Mouse (Mus musculus): ENCODE data around the gene Foxp1. TPM values are rescaled to one million over a fixed set of nuclear protein-coding genes. Genes with fewer than 3 reads are reported as not detected.

The Foxp1 gene
- total and polyA plus RNA-seq, 2 experiments from 2014 or later, result 112 to 167 TPM

GRCm38 (mm10) chr6:99058688-99059087 is 463.8 kb downstream of the Foxp1 start:
- H3K4me1 ChIP-seq (ENCODE audit: insufficient read depth), result 0 out of 2 replicates have a peak, but pooled peaks cover 5% of the 10 kb centered on the region
- no peak for ATAC-seq

GRCm38 (mm10) chr6:99057113-99057553 is 465.4 kb downstream of the Foxp1 start:
- ATAC-seq, result no peak
- Histone ChIP-seq H3K27me3 (ENCODE audit: insufficient read depth, low read length) (no peaks in the 10 kb centered on the region), H3K9me3 (ENCODE audit: low read length) (no peaks in the 10 kb centered on the region), H3K4me2 (ENCODE audit: low read depth) (no peak overlapping the region), H3K9ac (no peak overlapping the region), H3K4me3 (ENCODE audit: low read depth, low read length) (no peak overlapping the region), H3K36me3 (ENCODE audit: insufficient read depth) (no peaks in the 10 kb centered on the region), H3K4me1 (ENCODE audit: insufficient read depth) (no peaks in the 10 kb centered on the region), H3K27ac (ENCODE audit: low read depth, low read length) (no peak overlapping the region)
- no peak for TF ChIP-seq CTCF (IDR thresholded peaks at IDR 0.05; ENCODE audit: low read depth)
- no peak for DNase-seq
- WGBS, result 95% methylated on average over 4 of the region's 4 CpGs

More at GRCm38 (mm10) chr6:99058688-99059087, 463.8 kb downstream of the Foxp1 start:
- no peaks in the 10 kb centered on the region for H3K27me3 ChIP-seq (ENCODE audit: insufficient read depth, low read length)
- H3K4me3 ChIP-seq (ENCODE audit: low read depth, low read length), result no peak overlapping the region
- H3K36me3 ChIP-seq (ENCODE audit: insufficient read depth), result no peaks in the 10 kb centered on the region
- no peak for TF ChIP-seq CTCF (IDR thresholded peaks at IDR 0.05; ENCODE audit: low read depth)
- no peak overlapping the region for H3K9ac ChIP-seq
- H3K27ac ChIP-seq (ENCODE audit: low read depth, low read length), result no peak overlapping the region
- H3K4me2 ChIP-seq (ENCODE audit: low read depth), result no peak overlapping the region
- no peaks in the 10 kb centered on the region for H3K9me3 ChIP-seq (ENCODE audit: low read length)
- no peak for DNase-seq
- WGBS, result 58% methylated on average over 3 of the region's 3 CpGs

DNA sequence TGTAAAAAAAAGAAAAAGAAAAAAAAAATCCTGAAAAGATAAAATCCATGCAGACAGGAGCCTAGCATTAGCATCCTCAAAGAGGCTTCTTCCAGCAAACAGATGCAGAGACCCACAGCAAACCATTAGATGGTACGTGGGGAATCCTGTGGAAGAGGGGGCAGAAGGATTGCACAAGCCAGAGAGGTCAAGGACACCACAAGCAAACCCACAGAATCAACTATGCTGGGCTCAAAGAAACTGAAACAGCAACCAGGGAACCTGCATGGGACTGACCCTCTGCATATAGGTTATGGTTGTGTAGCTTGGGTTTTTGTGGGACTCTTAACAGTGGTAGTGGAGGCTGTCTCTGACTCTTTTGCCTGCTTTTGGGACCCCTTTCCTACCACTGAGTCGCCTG is 466.1 kb downstream of the Foxp1 start:
- WGBS, result 83% methylated on average over 2 of the region's 2 CpGs
- no peak for TF ChIP-seq CTCF (IDR thresholded peaks at IDR 0.05; ENCODE audit: low read depth)
- no peaks in the 10 kb centered on the region for H3K36me3 ChIP-seq (ENCODE audit: insufficient read depth)
- H3K4me2 ChIP-seq (ENCODE audit: low read depth), result no peak overlapping the region
- H3K27ac ChIP-seq (ENCODE audit: low read depth, low read length), result no peak overlapping the region
- H3K9ac ChIP-seq, result no peak overlapping the region
- DNase-seq (no peak), ATAC-seq (no peak)
- no peaks in the 10 kb centered on the region for H3K9me3 ChIP-seq (ENCODE audit: low read length)
- H3K27me3 ChIP-seq (ENCODE audit: insufficient read depth, low read length), result no peaks in the 10 kb centered on the region
- H3K4me1 ChIP-seq (ENCODE audit: insufficient read depth), result no peaks in the 10 kb centered on the region
- H3K4me3 ChIP-seq (ENCODE audit: low read depth, low read length), result no peak overlapping the region

DNA sequence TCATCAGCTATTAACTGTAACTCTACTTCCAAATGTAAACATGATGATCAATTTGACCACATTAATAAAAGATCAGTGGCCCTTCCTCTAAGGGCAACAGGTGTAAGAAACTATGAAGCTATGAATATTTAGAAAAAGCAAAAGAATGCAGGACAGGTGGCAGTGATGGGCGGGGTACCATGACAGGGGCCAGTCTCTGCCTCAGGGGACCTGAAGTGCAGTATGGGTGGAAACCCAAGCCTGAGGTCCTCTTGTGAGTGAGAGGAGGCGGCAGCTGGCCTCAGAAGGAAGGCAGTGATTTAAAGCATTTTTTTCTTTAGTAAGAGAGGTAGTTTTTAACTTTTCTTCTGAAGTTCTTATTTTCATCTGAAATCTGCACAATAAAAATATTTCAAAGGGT is 468.5 kb downstream of the Foxp1 start:
- H3K27me3 ChIP-seq (ENCODE audit: insufficient read depth, low read length), result no peaks in the 10 kb centered on the region
- DNase-seq, result no peak
- no peak for ATAC-seq
- no peak overlapping the region for H3K27ac ChIP-seq (ENCODE audit: low read depth, low read length)
- no peak overlapping the region for H3K9ac ChIP-seq
- 88% methylated on average over 2 of the region's 2 CpGs for WGBS
- TF ChIP-seq CTCF (IDR thresholded peaks at IDR 0.05; ENCODE audit: low read depth), result no peak
- H3K4me3 ChIP-seq (ENCODE audit: low read depth, low read length), result no peak overlapping the region
- no peaks in the 10 kb centered on the region for H3K4me1 ChIP-seq (ENCODE audit: insufficient read depth)
- H3K4me2 ChIP-seq (ENCODE audit: low read depth), result no peak overlapping the region
- no peaks in the 10 kb centered on the region for H3K36me3 ChIP-seq (ENCODE audit: insufficient read depth)
- H3K9me3 ChIP-seq (ENCODE audit: low read length), result no peaks in the 10 kb centered on the region

DNA sequence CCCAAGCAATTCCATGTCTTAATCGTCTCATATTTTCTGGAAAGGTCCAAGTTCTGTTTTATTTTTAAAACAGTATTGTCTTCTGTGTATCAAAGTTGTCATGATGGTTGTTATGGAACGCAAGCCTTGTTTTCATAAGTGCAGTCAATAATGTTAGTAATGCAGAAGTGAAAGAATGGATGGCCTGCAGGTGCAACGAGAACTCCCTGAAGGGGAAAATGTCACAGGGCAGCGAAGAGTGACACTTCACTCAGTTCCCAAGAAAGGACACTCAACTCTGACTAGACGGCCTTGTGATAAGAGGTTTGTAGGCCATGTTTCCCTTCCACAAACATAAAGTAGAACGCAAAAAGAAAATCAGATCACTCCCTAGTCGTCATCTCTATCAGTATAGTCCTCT is 469.4 kb downstream of the Foxp1 start:
- no peak for DNase-seq
- H3K4me3 ChIP-seq (ENCODE audit: low read depth, low read length), result no peak overlapping the region
- H3K27me3 ChIP-seq (ENCODE audit: insufficient read depth, low read length), result no peaks in the 10 kb centered on the region
- no peak overlapping the region for H3K27ac ChIP-seq (ENCODE audit: low read depth, low read length)
- 83% methylated on average over 7 of the region's 7 CpGs for WGBS
- H3K9me3 ChIP-seq (ENCODE audit: low read length), result no peaks in the 10 kb centered on the region
- ATAC-seq, result no peak
- TF ChIP-seq CTCF (IDR thresholded peaks at IDR 0.05; ENCODE audit: low read depth), result no peak
- H3K4me1 ChIP-seq (ENCODE audit: insufficient read depth), result no peaks in the 10 kb centered on the region
- H3K9ac ChIP-seq, result no peak overlapping the region
- H3K36me3 ChIP-seq (ENCODE audit: insufficient read depth), result no peaks in the 10 kb centered on the region
- H3K4me2 ChIP-seq (ENCODE audit: low read depth), result no peak overlapping the region

- no peak overlapping the region for H3K27ac ChIP-seq (ENCODE audit: low read depth, low read length)
- no peak for ATAC-seq
- no peak for DNase-seq
- no peak overlapping the region for H3K9ac ChIP-seq
- H3K36me3 ChIP-seq (ENCODE audit: insufficient read depth), result no peaks in the 10 kb centered on the region
- TF ChIP-seq CTCF (IDR thresholded peaks at IDR 0.05; ENCODE audit: low read depth), result no peak
- no peak overlapping the region for H3K4me3 ChIP-seq (ENCODE audit: low read depth, low read length)
- H3K4me2 ChIP-seq (ENCODE audit: low read depth), result no peak overlapping the region
- no peaks in the 10 kb centered on the region for H3K4me1 ChIP-seq (ENCODE audit: insufficient read depth)
- H3K9me3 ChIP-seq (ENCODE audit: low read length), result no peaks in the 10 kb centered on the region
- no peaks in the 10 kb centered on the region for H3K27me3 ChIP-seq (ENCODE audit: insufficient read depth, low read length)
These were observed 470.8 kb downstream of the Foxp1 start for GRCm38 (mm10) chr6:99051724-99052123.

DNA sequence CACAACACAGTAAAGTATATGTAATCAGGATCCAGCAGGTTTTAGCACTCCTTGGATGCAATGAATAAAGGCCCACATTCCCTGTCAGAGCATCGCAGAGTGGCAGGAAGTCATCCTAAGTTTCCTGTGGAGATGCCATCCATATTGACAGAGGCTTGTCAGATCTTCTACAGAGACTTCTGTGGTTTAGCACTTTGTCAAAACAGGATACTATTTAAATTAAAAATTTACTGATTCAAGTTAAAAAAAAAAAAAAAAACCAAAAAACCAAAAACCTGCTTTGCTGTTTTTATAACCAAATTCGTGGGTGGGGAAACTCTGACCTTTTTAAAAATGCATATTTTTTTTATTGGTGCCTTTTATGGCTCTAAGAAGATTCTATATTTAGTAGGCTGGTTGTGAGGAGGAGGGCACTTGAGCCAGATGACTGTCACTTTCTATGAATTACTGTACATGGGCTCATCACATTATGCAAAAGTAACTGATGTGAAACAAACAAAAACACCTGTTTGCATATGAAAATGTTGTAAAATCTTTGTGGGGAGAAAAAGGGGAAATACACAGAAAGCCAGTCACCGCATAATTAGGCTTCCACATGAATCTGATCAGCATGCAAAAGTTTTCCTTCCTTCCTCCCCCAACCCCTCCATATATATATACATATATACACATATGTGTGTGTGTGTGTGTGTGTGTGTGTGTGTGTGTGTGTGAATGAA is 472.1 kb downstream of the Foxp1 start:
- H3K4me2 ChIP-seq (ENCODE audit: low read depth), result no peak overlapping the region
- ATAC-seq, result no peak

More for the DNA sequence above, 472.1 kb downstream of the Foxp1 start:
- Histone ChIP-seq H3K4me1 (ENCODE audit: insufficient read depth) (no peaks in the 10 kb centered on the region), H3K9me3 (ENCODE audit: low read length) (no peaks in the 10 kb centered on the region), H3K9ac (no peak overlapping the region), H3K36me3 (ENCODE audit: insufficient read depth) (no peaks in the 10 kb centered on the region), H3K27me3 (ENCODE audit: insufficient read depth, low read length) (no peaks in the 10 kb centered on the region), H3K27ac (ENCODE audit: low read depth, low read length) (no peak overlapping the region), H3K4me3 (ENCODE audit: low read depth, low read length) (no peak overlapping the region)
- no peak for DNase-seq
- 83% methylated on average over 3 of the region's 3 CpGs for WGBS
- no peak for TF ChIP-seq CTCF (IDR thresholded peaks at IDR 0.05; ENCODE audit: low read depth)
